Mouse (Mus musculus) frontal cortex, postnatal 36 days (tissue): ENCODE results near the gene Tfr2.
A peak's percentile ranks its signal among the peaks of the same experiment; 100 is the strongest.

Experiments used
- DNase-seq, 2 experiments: peaks; one replicate each; pipeline ENCODE4 v3.0.0; 2022; ENCODE audit warnings: low spot score in 2 of 2

The Tfr2 gene

GRCm38 (mm10) chr5:137569665-137570064 lies at the start of gene Tfr2:
Gene Tfr2, plus strand, starts transcription at chr5:137569840.
- no peak for DNase-seq

- DNase-seq = no peak
Observed at GRCm38 (mm10) chr5:137521861-137522260, 47.8 kb upstream of the Tfr2 start.

- no peak for DNase-seq
Observed at GRCm38 (mm10) chr5:137522711-137523110, 46.9 kb upstream of the Tfr2 start.

GRCm38 (mm10) chr5:137523396-137524250 lies 46.0 kb upstream of the Tfr2 start:
- DNase-seq = no peak

GRCm38 (mm10) chr5:137524251-137524515 lies 45.5 kb upstream of the Tfr2 start:
- no peak for DNase-seq

- DNase-seq = no peak
Observed at GRCm38 (mm10) chr5:137524671-137525070, 45.0 kb upstream of the Tfr2 start.

GRCm38 (mm10) chr5:137525511-137525910 lies 44.1 kb upstream of the Tfr2 start:
- DNase-seq = no peak

- DNase-seq = no peak
Observed at GRCm38 (mm10) chr5:137526192-137526936, 43.3 kb upstream of the Tfr2 start.

- DNase-seq = no peak
Observed at GRCm38 (mm10) chr5:137527413-137527812, 42.2 kb upstream of the Tfr2 start.

GRCm38 (mm10) chr5:137528247-137528968 lies 41.2 kb upstream of the Tfr2 start:
- no peak for DNase-seq

- DNase-seq = no peak
Observed at GRCm38 (mm10) chr5:137529221-137529995, 40.2 kb upstream of the Tfr2 start.

GRCm38 (mm10) chr5:137530075-137530474 lies 39.6 kb upstream of the Tfr2 start:
- no peak for DNase-seq

GRCm38 (mm10) chr5:137530588-137531413 lies 38.8 kb upstream of the Tfr2 start:
- DNase-seq = peak; percentile 76 to 81

GRCm38 (mm10) chr5:137531414-137532130 lies 38.1 kb upstream of the Tfr2 start:
- DNase-seq = peak in 1 of 2 experiments; percentile 56

GRCm38 (mm10) chr5:137532131-137532807 lies 37.4 kb upstream of the Tfr2 start:
- DNase-seq = peak in 1 of 2 experiments; percentile 45

- DNase-seq = no peak
Observed at GRCm38 (mm10) chr5:137532808-137533116, 36.9 kb upstream of the Tfr2 start.

- peak; percentile 95 to 96 for DNase-seq
Observed at GRCm38 (mm10) chr5:137533117-137533827, 36.4 kb upstream of the Tfr2 start, which contains the start of the genes Epo and Gnb2. Gene Epo, minus strand, starts transcription at chr5:137533242. Gene Gnb2, minus strand, starts transcription at chr5:137533510.

GRCm38 (mm10) chr5:137534762-137535161 lies 34.9 kb upstream of the Tfr2 start:
- DNase-seq = no peak

GRCm38 (mm10) chr5:137535318-137535717 lies 34.3 kb upstream of the Tfr2 start:
- DNase-seq = no peak
